In genomic region chr10:21881837-21882183, GRCm38 (mm10) we compare ENCODE assay signal across 8 mouse cellular contexts. TPM values are rescaled to one million over a fixed set of nuclear protein-coding genes. Genes with fewer than 3 reads are reported as not detected.
DNase-seq lines count a peak whose midpoint lies in the region; ATAC-seq and TF ChIP-seq lines count a peak whose summit lies in the region.

No protein-coding gene starts in this region.

- no peak for TF ChIP-seq CTCF in liver, adult 2 months (IDR thresholded peaks at IDR 0.05; ENCODE audit: low read depth, low read length)
- TF ChIP-seq CTCF in intestine, postnatal 0 days (IDR thresholded peaks at IDR 0.05; ENCODE audit: low read depth) = no peak

- no peak overlapping the region for H3K27ac ChIP-seq in liver, adult 2 months (replicated peaks; ENCODE audit: insufficient read depth, low read depth, low read length)
- H3K27ac ChIP-seq in embryonic facial prominence, embryonic 14.5 days (replicated peaks; ENCODE audit: low read depth, low read length) = peak overlapping the region; percentile 40; the same call in 1 of the 2 replicates
- no peak overlapping the region for H3K27ac ChIP-seq in intestine, postnatal 0 days (ENCODE audit: low read depth, low read length)
- peak overlapping the region; percentile 88 for H3K27ac ChIP-seq in neural tube, embryonic 14.5 days (ENCODE audit: low read depth, low read length)

- no peaks in the 10 kb centered on the region for H3K9me3 ChIP-seq in embryonic facial prominence, embryonic 14.5 days (ENCODE audit: control insufficient read depth, low read length)
- H3K9me3 ChIP-seq in intestine, postnatal 0 days (ENCODE audit: control insufficient read depth) = no peaks in the 10 kb centered on the region
- no peaks in the 10 kb centered on the region for H3K9me3 ChIP-seq in neural tube, embryonic 14.5 days (ENCODE audit: control insufficient read depth, low read length)

- H3K36me3 ChIP-seq in liver, adult 2 months (ENCODE audit: control insufficient read depth, insufficient read depth, low read length) = no peaks in the 10 kb centered on the region
- H3K36me3 ChIP-seq in embryonic facial prominence, embryonic 14.5 days (ENCODE audit: control insufficient read depth, insufficient read depth, low read length) = no peaks in the 10 kb centered on the region
- H3K36me3 ChIP-seq in intestine, postnatal 0 days (ENCODE audit: control insufficient read depth, insufficient read depth) = no peaks in the 10 kb centered on the region
- no peaks in the 10 kb centered on the region for H3K36me3 ChIP-seq in neural tube, embryonic 14.5 days (ENCODE audit: control insufficient read depth, insufficient read depth, low read length)

- 41% methylated on average over 4 of the region's 4 CpGs for WGBS in liver, adult 2 months
- WGBS in embryonic facial prominence, embryonic 14.5 days = 24% methylated on average over 4 of the region's 4 CpGs
- WGBS in intestine, postnatal 0 days = 36% methylated on average over 4 of the region's 4 CpGs
- WGBS in neural tube, embryonic 14.5 days = 31% methylated on average over 4 of the region's 4 CpGs

- H3K4me1 ChIP-seq in liver, adult 2 months (ENCODE audit: control insufficient read depth, insufficient read depth, low read length) = no peaks in the 10 kb centered on the region; the same call in 1 of the 2 replicates
- peaks cover 12% of the 10 kb centered on the region for H3K4me1 ChIP-seq in embryonic facial prominence, embryonic 14.5 days (ENCODE audit: control insufficient read depth, insufficient read depth, low read length)
- 0 out of 2 replicates have a peak, but pooled peaks cover 5% of the 10 kb centered on the region for H3K4me1 ChIP-seq in intestine, postnatal 0 days (replicated peaks; ENCODE audit: control insufficient read depth, insufficient read depth, low read length)
- H3K4me1 ChIP-seq in neural tube, embryonic 14.5 days (ENCODE audit: control insufficient read depth, insufficient read depth, low read length) = peaks cover 5% of the 10 kb centered on the region; the same call in 1 of the 2 replicates

- H3K4me2 ChIP-seq in embryonic facial prominence, embryonic 14.5 days (ENCODE audit: low read depth, low read length) = peak overlapping the region; percentile 78
- peak overlapping the region; percentile 67 for H3K4me2 ChIP-seq in intestine, postnatal 0 days (replicated peaks; ENCODE audit: low read depth)
- peak overlapping the region; percentile 63 for H3K4me2 ChIP-seq in neural tube, embryonic 14.5 days (ENCODE audit: low read depth, low read length)

- H3K27me3 ChIP-seq in liver, adult 2 months (ENCODE audit: control insufficient read depth, insufficient read depth, low read length) = peaks cover 9% of the 10 kb centered on the region
- H3K27me3 ChIP-seq in embryonic facial prominence, embryonic 14.5 days (replicated peaks; ENCODE audit: control insufficient read depth, insufficient read depth, low read length) = no peaks in the 10 kb centered on the region
- H3K27me3 ChIP-seq in intestine, postnatal 0 days (replicated peaks; ENCODE audit: control insufficient read depth, insufficient read depth, low read length) = no peaks in the 10 kb centered on the region; the same call in 1 of the 2 replicates
- no peaks in the 10 kb centered on the region for H3K27me3 ChIP-seq in neural tube, embryonic 14.5 days (ENCODE audit: control insufficient read depth, insufficient read depth, low read length)

- ATAC-seq in embryonic facial prominence, embryonic 14.5 days (ENCODE audit: low read depth) = no peak
- no peak for ATAC-seq in intestine, postnatal 0 days
- no peak for ATAC-seq in neural tube, embryonic 14.5 days (ENCODE audit: low read depth)

- H3K4me3 ChIP-seq in liver, adult 2 months (ENCODE audit: insufficient read depth, low read depth, low read length) = peak overlapping the region; percentile 26; the same call in 1 of the 2 replicates
- H3K4me3 ChIP-seq in embryonic facial prominence, embryonic 14.5 days (ENCODE audit: low read depth, low read length) = peak overlapping the region; percentile 49
- H3K4me3 ChIP-seq in intestine, postnatal 0 days (ENCODE audit: low read depth, low read length) = peak overlapping the region; percentile 38
- H3K4me3 ChIP-seq in neural tube, embryonic 14.5 days (ENCODE audit: low read depth, low read length) = peak overlapping the region; percentile 52

- no peak for TF ChIP-seq POLR2A in liver, adult 2 months (IDR thresholded peaks at IDR 0.05; ENCODE audit: extremely low read depth, insufficient read depth, low read length)

- H3K9ac ChIP-seq in liver, adult 2 months (ENCODE audit: low read depth, low read length) = no peak overlapping the region
- H3K9ac ChIP-seq in embryonic facial prominence, embryonic 14.5 days (ENCODE audit: low read depth, low read length) = peak overlapping the region; percentile 61
- 0 out of 2 replicates have a peak overlapping the region, but pooled peaks have one; percentile 12 for H3K9ac ChIP-seq in intestine, postnatal 0 days (ENCODE audit: low read depth, low read length)
- peak overlapping the region; percentile 76 for H3K9ac ChIP-seq in neural tube, embryonic 14.5 days (replicated peaks; ENCODE audit: low read depth, low read length)

- no peak for DNase-seq in liver, adult 2 months (ENCODE audit: extremely low read depth, low read depth, low spot score)
- DNase-seq in liver = no peak
- DNase-seq in embryonic facial prominence, embryonic 14.5 days (ENCODE audit: low spot score) = no peak
- no peak for DNase-seq in embryo, embryonic 9.5 days (ENCODE audit: extremely low spot score)
- DNase-seq in urinary bladder, postnatal 14 days (ENCODE audit: low spot score) = no peak
- DNase-seq in gastrocnemius, adult 8-10 months (ENCODE audit: low spot score in 2 of 2) = no peak

- H3K79me2 ChIP-seq in liver, adult 2 months (ENCODE audit: control insufficient read depth, insufficient read depth, low read length) = no peaks in the 10 kb centered on the region

RNA-seq across cellular contexts. Expression of gene Sgk1, which starts 0.2 kb away (rescaled TPM):
- 20.9 and 27.4 TPM in 2 replicates for total RNA-seq in liver, adult 2 months (2014; rRNA removed)
- polyA plus RNA-seq in liver, adult 2 months (2012; rRNA removed) = 8.9 and 9.1 TPM in 2 replicates
- polyA plus RNA-seq in embryonic facial prominence, embryonic 14.5 days (2014; fragmentation: Nextera tagmentation; extraction: Ambion mirVana) = 31.5 and 33.8 TPM in 2 replicates
- 118 and 162 TPM in 2 replicates for polyA plus RNA-seq in intestine, postnatal 0 days (2015; fragmentation: Nextera tagmentation; extraction: Ambion mirVana)
- 32.6 and 37.9 TPM in 2 replicates for polyA plus RNA-seq in neural tube, embryonic 14.5 days (2014; fragmentation: Nextera tagmentation; extraction: Ambion mirVana)
- total RNA-seq in gastrocnemius, adult 8-10 months (2022) = 100 to 1,000 TPM; 176 to 239 (median 185) TPM

Comparison
In these comparisons a context has a peak if more than half of its experiments do, and no peak if none do; other contexts are left out.
1. H3K27ac ChIP-seq: peak in embryonic facial prominence, embryonic 14.5 days (single experiment) and neural tube, embryonic 14.5 days (single experiment); none in liver, adult 2 months (single experiment) and intestine, postnatal 0 days (single experiment).
2. Peak in every context shown above with its lines, with median percentiles within 50 percentile points of each other: H3K4me3 ChIP-seq and H3K4me2 ChIP-seq.